Mouse (Mus musculus) ES-Bruce4 (cell line): ENCODE measurements around the gene Alkbh1. TPM values are rescaled to one million over a fixed set of nuclear protein-coding genes. Genes with fewer than 3 reads are reported as not detected.

ENCODE experiments used
- H3K27ac ChIP-seq: 2 replicates; pipeline ENCODE4 v1.5.1; 2012; ENCODE audit warnings: low read length, inconsistent platforms; ENCODE audit not compliant: insufficient read depth
- H3K27me3 ChIP-seq: 2 replicates; pipeline ENCODE4 v1.6.1; 2012; ENCODE audit warnings: mild to moderate bottlenecking, low read length, inconsistent platforms; ENCODE audit not compliant: control insufficient read depth, poor library complexity, insufficient read depth, severe bottlenecking
- H3K36me3 ChIP-seq: 2 replicates; pipeline ENCODE4 v1.6.1; 2012; ENCODE audit warnings: inconsistent platforms, mild to moderate bottlenecking, low read length, moderate library complexity; ENCODE audit not compliant: control insufficient read depth, poor library complexity, insufficient read depth, severe bottlenecking
- H3K4me1 ChIP-seq: one replicate; pipeline ENCODE4 v1.8.1; 2011; ENCODE audit warnings: low read length; ENCODE audit not compliant: control insufficient read depth, insufficient read depth
- H3K4me3 ChIP-seq: 2 replicates; pipeline ENCODE4 v1.5.1; 2011; ENCODE audit warnings: low read depth, mild to moderate bottlenecking, low read length
- H3K9ac ChIP-seq: 2 replicates; pipeline ENCODE4 v1.6.1; 2012; ENCODE audit warnings: low read depth, mild to moderate bottlenecking, inconsistent platforms; ENCODE audit not compliant: poor library complexity, severe bottlenecking
- H3K9me3 ChIP-seq: replicated peaks from 2 replicates; pipeline ENCODE4 v1.6.1; 2012; ENCODE audit warnings: mild to moderate bottlenecking, low read length, inconsistent platforms; ENCODE audit not compliant: control insufficient read depth, poor library complexity, insufficient read depth, severe bottlenecking
- CTCF ChIP-seq: IDR thresholded peaks from one replicate; pipeline ENCODE4 v1.8.1; 2011; ENCODE audit warnings: low read depth, low read length
- EP300 ChIP-seq: IDR thresholded peaks from 2 replicates; pipeline ENCODE4 v1.6.1; 2011; ENCODE audit warnings: low read depth, low read length; ENCODE audit not compliant: insufficient read depth
- POLR2A ChIP-seq: IDR thresholded peaks from one replicate; pipeline ENCODE4 v1.8.1; 2011; ENCODE audit warnings: low read length; ENCODE audit not compliant: insufficient read depth
- polyA plus RNA-seq: library from polyadenylated mRNA; stranded (reverse); fragments of >200 nt; gene quantifications from 2 replicates; pipeline ENCODE4 v1.2.4, GENCODE M21; 2011; ENCODE audit warnings: low read depth; ENCODE audit not compliant: missing spikeins, insufficient read depth, insufficient read length

Gene Alkbh1
- polyA plus RNA-seq, 1 experiment, result 64.5 TPM

GRCm38 (mm10) chr12:87413179-87413790 is 30.5 kb downstream of the Alkbh1 start:
- Histone ChIP-seq H3K36me3 (no peaks in the 10 kb centered on the region), H3K9me3 (0 out of 2 replicates have a peak, but pooled peaks cover 5% of the 10 kb centered on the region), H3K4me1 (no peaks in the 10 kb centered on the region), H3K27ac (no peak overlapping the region), H3K27me3 (no peaks in the 10 kb centered on the region), H3K4me3 (no peak overlapping the region), H3K9ac (no peak overlapping the region)
- peak; percentile 89 for TF ChIP-seq CTCF
- no peak for TF ChIP-seq POLR2A
- no peak for TF ChIP-seq EP300

DNA sequence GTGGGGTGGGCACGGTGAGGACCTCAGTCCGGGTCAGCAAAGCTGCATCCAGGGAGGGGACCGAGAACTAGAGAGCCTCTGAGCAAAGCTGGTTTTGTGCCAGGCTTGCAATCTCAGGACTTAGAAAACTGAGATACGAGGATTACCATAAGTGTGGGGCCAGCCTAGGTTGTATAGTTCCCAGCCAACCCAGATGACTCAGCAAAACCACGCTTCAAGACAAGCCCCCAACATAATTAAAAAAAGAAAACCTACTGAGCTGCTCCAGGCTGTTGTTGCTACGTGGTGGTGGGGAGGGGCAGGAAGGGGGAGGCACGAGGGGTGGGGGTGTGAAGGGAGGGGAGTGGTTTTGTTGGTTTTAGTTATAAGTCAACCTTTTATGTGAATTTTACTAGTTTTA is 32.8 kb downstream of the Alkbh1 start:
- Histone ChIP-seq H3K9ac (peak overlapping the region; percentile 9; the same call in 1 of the 2 replicates), H3K27ac (peak overlapping the region; percentile 79)

DNA sequence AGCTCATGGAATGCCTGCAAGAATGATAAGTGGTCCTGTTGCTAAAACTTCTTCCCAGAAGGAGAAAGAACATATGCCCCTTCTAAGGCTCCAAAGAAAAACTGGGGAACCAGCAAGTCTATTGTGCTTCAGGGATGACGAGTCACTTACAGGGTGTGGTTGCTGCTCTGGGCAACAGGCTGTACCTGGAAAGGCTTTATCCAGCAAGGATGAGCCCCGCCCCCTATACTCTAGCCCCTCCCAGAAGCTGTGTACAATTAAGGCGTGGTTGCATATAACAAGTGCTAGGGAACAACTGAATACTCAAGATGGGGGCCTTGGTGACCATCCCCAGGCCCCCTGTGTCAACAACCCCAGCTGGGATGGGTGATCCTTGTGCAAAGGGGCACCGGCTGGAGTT is 34.7 kb downstream of the Alkbh1 start:
- H3K36me3 ChIP-seq, result no peaks in the 10 kb centered on the region
- H3K27me3 ChIP-seq, result no peaks in the 10 kb centered on the region
- H3K9me3 ChIP-seq, result no peaks in the 10 kb centered on the region
- no peak overlapping the region for H3K4me3 ChIP-seq
- peak overlapping the region; percentile 89 for H3K27ac ChIP-seq
- peaks cover 3% of the 10 kb centered on the region for H3K4me1 ChIP-seq
- TF ChIP-seq EP300 (0 out of 2 replicates have a peak, but pooled peaks have one; percentile 55), POLR2A (no peak), CTCF (no peak)
- no peak overlapping the region for H3K9ac ChIP-seq

More for the DNA sequence above, 32.8 kb downstream of the Alkbh1 start:
- Histone ChIP-seq H3K36me3 (no peaks in the 10 kb centered on the region), H3K27me3 (no peaks in the 10 kb centered on the region), H3K4me1 (no peaks in the 10 kb centered on the region), H3K9me3 (no peaks in the 10 kb centered on the region), H3K4me3 (no peak overlapping the region)
- TF ChIP-seq POLR2A (no peak), EP300 (0 out of 2 replicates have a peak, but pooled peaks have one; percentile 42)

- Histone ChIP-seq H3K9me3 (no peaks in the 10 kb centered on the region), H3K27me3 (no peaks in the 10 kb centered on the region), H3K4me1 (peaks cover 3% of the 10 kb centered on the region), H3K9ac (peak overlapping the region; percentile 35), H3K36me3 (no peaks in the 10 kb centered on the region), H3K27ac (peak overlapping the region; percentile 89), H3K4me3 (peak overlapping the region; percentile 65)
- TF ChIP-seq POLR2A (no peak), EP300 (no peak), CTCF (no peak)
Observed at GRCm38 (mm10) chr12:87407869-87408605, 35.8 kb downstream of the Alkbh1 start.

DNA sequence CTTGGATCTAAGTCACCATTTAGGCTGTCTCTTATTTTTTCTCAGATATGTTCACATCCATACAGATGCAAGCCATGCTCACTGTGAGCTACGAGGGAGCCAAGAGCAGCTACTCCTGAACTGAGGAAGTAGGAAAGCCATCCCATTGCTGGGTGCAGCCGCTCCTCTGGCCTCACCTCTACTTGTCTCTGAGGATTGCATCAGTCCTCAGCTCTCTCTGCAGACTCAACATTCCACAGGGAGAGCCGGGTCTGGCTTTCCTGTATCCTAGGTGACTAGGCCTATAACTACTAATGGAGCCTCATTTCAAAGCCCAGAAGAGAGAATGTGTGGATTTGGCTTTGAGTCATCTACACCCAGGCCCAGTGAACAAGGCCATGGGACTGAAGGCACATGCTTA is 38.1 kb downstream of the Alkbh1 start:
- Histone ChIP-seq H3K4me1 (peaks cover 3% of the 10 kb centered on the region), H3K4me3 (no peak overlapping the region), H3K9me3 (no peaks in the 10 kb centered on the region), H3K27ac (0 out of 2 replicates have a peak overlapping the region, but pooled peaks have one; percentile 6), H3K36me3 (no peaks in the 10 kb centered on the region), H3K9ac (no peak overlapping the region), H3K27me3 (no peaks in the 10 kb centered on the region)
- TF ChIP-seq POLR2A (no peak), EP300 (no peak), CTCF (no peak)

GRCm38 (mm10) chr12:87405165-87405564 is 38.7 kb downstream of the Alkbh1 start:
- no peaks in the 10 kb centered on the region for H3K9me3 ChIP-seq
- H3K27me3 ChIP-seq, result no peaks in the 10 kb centered on the region
- no peak overlapping the region for H3K9ac ChIP-seq
- H3K4me3 ChIP-seq, result no peak overlapping the region
- H3K27ac ChIP-seq, result no peak overlapping the region
- TF ChIP-seq POLR2A (no peak), EP300 (no peak), CTCF (no peak)
- peaks cover 3% of the 10 kb centered on the region for H3K4me1 ChIP-seq
- H3K36me3 ChIP-seq, result no peaks in the 10 kb centered on the region
